Mouse (Mus musculus): Measurements from ENCODE around the gene Emc7. TPM values are rescaled to one million over a fixed set of nuclear protein-coding genes. Genes with fewer than 3 reads are reported as not detected.
A peak's percentile ranks its signal among the peaks of the same experiment; 100 is the strongest.

Emc7 gene
- polyA plus RNA-seq, 1 experiment from 2014 or later: 21.9 TPM

DNA sequence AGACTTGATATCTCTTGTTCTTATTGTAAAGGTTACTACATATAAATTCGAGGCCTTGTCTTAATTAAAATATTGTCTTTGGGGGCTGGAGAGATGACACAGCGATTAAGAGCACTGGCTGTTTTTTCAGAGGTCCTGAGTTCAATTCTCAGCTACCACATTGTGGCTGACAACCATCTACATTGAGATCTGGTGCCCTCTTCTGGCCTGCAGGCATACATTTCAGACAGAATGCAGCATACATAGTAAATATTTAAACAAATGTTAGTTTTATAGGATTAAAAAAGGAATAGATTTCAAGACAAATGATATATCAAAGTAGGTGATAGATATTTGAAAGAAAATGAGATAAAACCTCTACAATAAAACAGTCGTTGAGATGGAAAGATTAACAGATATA lies 5.8 kb downstream of the Emc7 start:
- ATAC-seq (ENCODE audit: low read depth): no peak
- Histone ChIP-seq H3K9ac (ENCODE audit: low read depth, low read length) (no peak overlapping the region), H3K4me3 (ENCODE audit: low read depth, low read length) (no peak overlapping the region), H3K4me2 (ENCODE audit: low read depth, low read length) (no peak overlapping the region), H3K27ac (replicated peaks; ENCODE audit: low read depth, low read length) (no peak overlapping the region), H3K9me3 (ENCODE audit: control insufficient read depth, low read length) (no peaks in the 10 kb centered on the region), H3K27me3 (replicated peaks; ENCODE audit: control insufficient read depth, insufficient read depth, low read length) (no peaks in the 10 kb centered on the region), H3K36me3 (ENCODE audit: control insufficient read depth, insufficient read depth, low read length) (peaks cover 36% of the 10 kb centered on the region), H3K4me1 (ENCODE audit: control insufficient read depth, insufficient read depth, low read length) (peaks cover 9% of the 10 kb centered on the region; the same call in 1 of the 2 replicates)
- DNase-seq (ENCODE audit: low spot score): no peak
- 91% methylated on average over 3 of the region's 3 CpGs for WGBS

GRCm38 (mm10) chr2:112469542-112469941 lies 14.7 kb downstream of the Emc7 start:
- peaks cover 42% of the 10 kb centered on the region for H3K36me3 ChIP-seq (ENCODE audit: control insufficient read depth, insufficient read depth, low read length)
- ATAC-seq (ENCODE audit: low read depth) (no peak), DNase-seq (ENCODE audit: low spot score) (no peak)
- no peaks in the 10 kb centered on the region for H3K9me3 ChIP-seq (ENCODE audit: control insufficient read depth, low read length)
- no peaks in the 10 kb centered on the region for H3K4me1 ChIP-seq (ENCODE audit: control insufficient read depth, insufficient read depth, low read length)
- H3K27me3 ChIP-seq (replicated peaks; ENCODE audit: control insufficient read depth, insufficient read depth, low read length): no peaks in the 10 kb centered on the region
- H3K4me2 ChIP-seq (ENCODE audit: low read depth, low read length): no peak overlapping the region
- no peak overlapping the region for H3K4me3 ChIP-seq (ENCODE audit: low read depth, low read length)
- no peak overlapping the region for H3K9ac ChIP-seq (ENCODE audit: low read depth, low read length)
- no peak overlapping the region for H3K27ac ChIP-seq (replicated peaks; ENCODE audit: low read depth, low read length)

GRCm38 (mm10) chr2:112470961-112471381 lies 16.2 kb downstream of the Emc7 start:
- Histone ChIP-seq H3K4me3 (ENCODE audit: low read depth, low read length) (no peak overlapping the region), H3K4me1 (ENCODE audit: control insufficient read depth, insufficient read depth, low read length) (no peaks in the 10 kb centered on the region), H3K27me3 (replicated peaks; ENCODE audit: control insufficient read depth, insufficient read depth, low read length) (no peaks in the 10 kb centered on the region), H3K9me3 (ENCODE audit: control insufficient read depth, low read length) (no peaks in the 10 kb centered on the region), H3K36me3 (ENCODE audit: control insufficient read depth, insufficient read depth, low read length) (peaks cover 35% of the 10 kb centered on the region), H3K27ac (replicated peaks; ENCODE audit: low read depth, low read length) (no peak overlapping the region), H3K9ac (ENCODE audit: low read depth, low read length) (no peak overlapping the region), H3K4me2 (ENCODE audit: low read depth, low read length) (no peak overlapping the region)
- DNase-seq (ENCODE audit: low spot score) (peak; percentile 34), ATAC-seq (ENCODE audit: low read depth) (peak; percentile 67)
- 71% methylated on average over 5 of the region's 5 CpGs for WGBS

DNA sequence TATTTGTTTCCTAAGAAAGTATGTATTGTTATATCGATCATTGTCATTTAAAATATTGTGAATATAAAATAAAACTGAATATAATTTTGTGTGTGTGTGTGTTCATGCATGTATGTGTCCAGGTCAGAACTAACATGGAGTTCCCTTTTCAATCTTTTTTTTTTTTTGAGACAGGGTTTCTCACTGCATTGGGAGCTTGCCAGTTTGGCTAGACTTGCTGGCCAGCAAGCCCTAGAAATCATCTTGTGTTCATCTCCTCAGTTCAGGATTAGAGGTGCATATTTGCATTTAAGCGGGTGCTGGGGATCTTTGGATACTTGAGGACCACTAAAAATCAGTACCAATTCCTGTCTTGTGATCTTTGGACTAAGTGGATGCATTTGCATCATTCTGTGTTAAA lies 17.3 kb downstream of the Emc7 start:
- Histone ChIP-seq H3K4me2 (ENCODE audit: low read depth, low read length) (no peak overlapping the region), H3K9ac (ENCODE audit: low read depth, low read length) (no peak overlapping the region), H3K9me3 (ENCODE audit: control insufficient read depth, low read length) (no peaks in the 10 kb centered on the region), H3K36me3 (ENCODE audit: control insufficient read depth, insufficient read depth, low read length) (peaks cover 24% of the 10 kb centered on the region), H3K4me3 (ENCODE audit: low read depth, low read length) (no peak overlapping the region), H3K27ac (replicated peaks; ENCODE audit: low read depth, low read length) (no peak overlapping the region), H3K27me3 (replicated peaks; ENCODE audit: control insufficient read depth, insufficient read depth, low read length) (no peaks in the 10 kb centered on the region), H3K4me1 (ENCODE audit: control insufficient read depth, insufficient read depth, low read length) (no peaks in the 10 kb centered on the region)
- WGBS: 87% methylated on average over 2 of the region's 2 CpGs
- ATAC-seq (ENCODE audit: low read depth): no peak
- DNase-seq (ENCODE audit: low spot score): no peak

DNA sequence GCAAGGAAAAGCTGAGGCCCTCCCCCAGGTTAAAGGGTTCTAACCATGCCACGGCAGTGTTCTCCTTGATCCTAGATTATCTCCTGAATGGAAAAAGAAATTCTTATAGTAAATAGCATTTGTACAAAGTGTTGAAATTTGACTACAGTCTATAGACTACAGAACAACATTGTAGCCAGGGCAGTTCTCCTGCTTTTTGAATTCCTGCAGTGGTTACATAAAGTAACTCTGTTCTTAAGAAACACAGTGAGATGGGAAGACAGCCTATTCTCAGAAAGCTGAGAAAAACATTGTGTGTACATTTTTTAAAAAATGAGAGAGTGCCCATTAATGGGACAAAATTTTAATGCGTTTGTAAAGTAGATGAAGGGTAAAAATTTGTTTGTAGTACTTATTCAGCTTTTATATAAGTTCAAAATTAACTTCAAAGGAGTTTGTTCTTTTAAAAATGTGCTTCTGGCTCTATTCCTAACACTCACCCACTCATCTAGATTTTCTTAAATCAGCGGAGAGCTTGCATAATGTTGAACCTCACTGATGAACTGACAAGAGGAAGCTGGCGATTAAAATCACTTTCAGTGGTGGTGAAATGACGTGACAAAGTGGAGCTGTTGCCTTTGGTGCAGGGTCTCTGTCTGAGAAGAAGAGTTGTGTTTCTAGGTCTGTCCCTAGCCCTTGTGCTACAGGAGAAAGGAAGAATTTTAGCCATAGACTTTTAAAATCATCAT lies 20.4 kb downstream of the Emc7 start:
- ATAC-seq (ENCODE audit: low read depth) (no peak), DNase-seq (ENCODE audit: low spot score) (no peak)
- H3K27me3 ChIP-seq (replicated peaks; ENCODE audit: control insufficient read depth, insufficient read depth, low read length): no peaks in the 10 kb centered on the region
- no peak overlapping the region for H3K9ac ChIP-seq (ENCODE audit: low read depth, low read length)
- H3K4me2 ChIP-seq (ENCODE audit: low read depth, low read length): no peak overlapping the region
- 67% methylated on average over 5 of the region's 5 CpGs for WGBS
- no peaks in the 10 kb centered on the region for H3K36me3 ChIP-seq (ENCODE audit: control insufficient read depth, insufficient read depth, low read length)
- H3K27ac ChIP-seq (replicated peaks; ENCODE audit: low read depth, low read length): no peak overlapping the region
- H3K4me1 ChIP-seq (ENCODE audit: control insufficient read depth, insufficient read depth, low read length): no peaks in the 10 kb centered on the region
- no peak overlapping the region for H3K4me3 ChIP-seq (ENCODE audit: low read depth, low read length)
- no peaks in the 10 kb centered on the region for H3K9me3 ChIP-seq (ENCODE audit: control insufficient read depth, low read length)

DNA sequence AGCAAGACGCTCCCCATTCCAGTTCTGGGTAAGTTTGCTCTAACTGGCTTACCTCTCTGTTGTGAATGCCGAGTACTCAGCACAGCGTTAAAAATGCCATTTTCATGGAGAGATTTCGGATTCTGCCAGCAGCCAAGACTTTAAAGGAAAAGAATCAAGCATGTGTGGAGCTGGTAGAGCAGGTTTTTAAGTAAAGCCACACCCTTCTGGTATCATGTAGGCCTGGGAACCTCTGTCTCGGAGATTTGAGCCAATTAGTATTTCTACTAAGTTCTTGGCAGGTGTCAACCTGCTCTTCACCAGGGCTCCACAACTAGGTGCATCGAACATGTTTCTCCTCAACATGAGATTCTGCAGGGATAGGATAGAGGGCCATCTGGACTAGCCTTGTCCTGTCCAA lies 21.8 kb downstream of the Emc7 start:
- no peak overlapping the region for H3K4me3 ChIP-seq (ENCODE audit: low read depth, low read length)
- no peak overlapping the region for H3K4me2 ChIP-seq (ENCODE audit: low read depth, low read length)
- no peaks in the 10 kb centered on the region for H3K4me1 ChIP-seq (ENCODE audit: control insufficient read depth, insufficient read depth, low read length)
- no peaks in the 10 kb centered on the region for H3K9me3 ChIP-seq (ENCODE audit: control insufficient read depth, low read length)
- ATAC-seq (ENCODE audit: low read depth) (peak; percentile 71), DNase-seq (ENCODE audit: low spot score) (peak; percentile 55)
- H3K36me3 ChIP-seq (ENCODE audit: control insufficient read depth, insufficient read depth, low read length): no peaks in the 10 kb centered on the region
- no peaks in the 10 kb centered on the region for H3K27me3 ChIP-seq (replicated peaks; ENCODE audit: control insufficient read depth, insufficient read depth, low read length)
- 66% methylated on average over 6 of the region's 6 CpGs for WGBS
- H3K27ac ChIP-seq (replicated peaks; ENCODE audit: low read depth, low read length): no peak overlapping the region
- no peak overlapping the region for H3K9ac ChIP-seq (ENCODE audit: low read depth, low read length)

- H3K9me3 ChIP-seq (ENCODE audit: control insufficient read depth, low read length): no peaks in the 10 kb centered on the region
- no peaks in the 10 kb centered on the region for H3K27me3 ChIP-seq (replicated peaks; ENCODE audit: control insufficient read depth, insufficient read depth, low read length)
- no peak for DNase-seq (ENCODE audit: low spot score)
- no peak within 1 kb of the TSS for H3K9ac ChIP-seq (ENCODE audit: low read depth, low read length)
- H3K4me2 ChIP-seq (ENCODE audit: low read depth, low read length): no peak within 1 kb of the TSS
- H3K36me3 ChIP-seq (ENCODE audit: control insufficient read depth, insufficient read depth, low read length): no peaks in the 10 kb centered on the region
- 88% methylated on average over 5 of the region's 5 CpGs for WGBS
- no peak within 1 kb of the TSS for H3K4me3 ChIP-seq (ENCODE audit: low read depth, low read length)
- no peak for ATAC-seq (ENCODE audit: low read depth)
- no peak within 1 kb of the TSS for H3K27ac ChIP-seq (replicated peaks; ENCODE audit: low read depth, low read length)
- H3K4me1 ChIP-seq (ENCODE audit: control insufficient read depth, insufficient read depth, low read length): no peaks in the 10 kb centered on the region
These were observed 25.9 kb downstream of the Emc7 start, which contains the start of gene Chrm5 for GRCm38 (mm10) chr2:112480669-112481068. Chrm5 (minus strand) TSS chr2:112480769.

- H3K9ac ChIP-seq (ENCODE audit: low read depth, low read length): no peak overlapping the region
- DNase-seq (ENCODE audit: low spot score) (peak; percentile 74), ATAC-seq (ENCODE audit: low read depth) (no peak)
- H3K4me3 ChIP-seq (ENCODE audit: low read depth, low read length): no peak overlapping the region
- no peak overlapping the region for H3K27ac ChIP-seq (replicated peaks; ENCODE audit: low read depth, low read length)
- no peak overlapping the region for H3K4me2 ChIP-seq (ENCODE audit: low read depth, low read length)
- no peaks in the 10 kb centered on the region for H3K27me3 ChIP-seq (replicated peaks; ENCODE audit: control insufficient read depth, insufficient read depth, low read length)
- H3K36me3 ChIP-seq (ENCODE audit: control insufficient read depth, insufficient read depth, low read length): no peaks in the 10 kb centered on the region
- 2% methylated on average over 2 of the region's 2 CpGs for WGBS
- no peaks in the 10 kb centered on the region for H3K9me3 ChIP-seq (ENCODE audit: control insufficient read depth, low read length)
- no peaks in the 10 kb centered on the region for H3K4me1 ChIP-seq (ENCODE audit: control insufficient read depth, insufficient read depth, low read length)
These were observed 26.8 kb downstream of the Emc7 start for GRCm38 (mm10) chr2:112481564-112481963.

Data from embryonic facial prominence, embryonic 14.5 days (tissue).